Mouse (Mus musculus) MEL (cell line): Measurements from ENCODE around the gene Olfr485. TPM values are rescaled to one million over a fixed set of nuclear protein-coding genes. Genes with fewer than 3 reads are reported as not detected.
"Not testable (repeated sequence)": the region's sequence is repeated elsewhere in the genome, so short reads cannot be mapped to it uniquely, and the experiment has no call there.

Source experiments
- DNase-seq: peaks from one replicate; pipeline ENCODE4 v3.0.0; 2011; ENCODE audit warnings: low read depth, low spot score
- H3K27ac ChIP-seq: 2 replicates; pipeline ENCODE4 v1.5.1; 2012; ENCODE audit warnings: low read depth, mild to moderate bottlenecking, control low read depth, low read length, moderate library complexity; ENCODE audit not compliant: control insufficient read depth
- H3K27me3 ChIP-seq, 2 experiments: fragments of 150-350 bp in 1 of 2; sonication (generic) in 1 of 2; 2 replicates each; pipeline ENCODE4 v1.6.1; 2012; ENCODE audit warnings: low read length in 2 of 2, mild to moderate bottlenecking in 2 of 2, improper control_type of control experiment in 1 of 2, moderate library complexity in 1 of 2; ENCODE audit not compliant: insufficient read depth in 2 of 2, control insufficient read depth in 1 of 2
- H3K36me3 ChIP-seq, 2 experiments: 2 replicates each; pipeline ENCODE4 v1.6.1; 2012 to 2014; ENCODE audit warnings: low read length in 2 of 2, improper control_type of control experiment in 1 of 2, inconsistent platforms in 1 of 2, mild to moderate bottlenecking in 1 of 2; ENCODE audit not compliant: insufficient read depth in 2 of 2, control insufficient read depth in 1 of 2
- H3K4me1 ChIP-seq, 2 experiments: fragments of 150-350 bp in 1 of 2; sonication (generic) in 1 of 2; 2 replicates each; pipeline ENCODE4 v1.6.1; 2012; ENCODE audit warnings: low read length in 2 of 2, improper control_type of control experiment in 1 of 2, mild to moderate bottlenecking in 1 of 2; ENCODE audit not compliant: insufficient read depth in 2 of 2, control insufficient read depth in 1 of 2
- H3K4me3 ChIP-seq, 2 experiments: fragments of 150-350 bp in 1 of 2; sonication (generic) in 1 of 2; 2 replicates each; pipeline ENCODE4 v1.5.1; 2012; ENCODE audit warnings: low read depth in 2 of 2, low read length in 2 of 2, mild to moderate bottlenecking in 2 of 2, moderate library complexity in 2 of 2, control low read depth in 1 of 2, improper control_type of control experiment in 1 of 2; ENCODE audit not compliant: control insufficient read depth in 1 of 2, insufficient read depth in 1 of 2
- H3K79me2 ChIP-seq: 2 replicates; pipeline ENCODE4 v1.6.1; 2012; ENCODE audit warnings: mild to moderate bottlenecking, low read length, moderate library complexity; ENCODE audit not compliant: control insufficient read depth, poor library complexity, insufficient read depth
- H3K9ac ChIP-seq: 2 replicates; pipeline ENCODE4 v1.6.1; 2012; ENCODE audit warnings: low read depth, mild to moderate bottlenecking, control low read depth, low read length, moderate library complexity; ENCODE audit not compliant: control insufficient read depth, poor library complexity, severe bottlenecking
- H3K9me3 ChIP-seq: fragments of 150-350 bp; sonication (generic); replicated peaks from 2 replicates; pipeline ENCODE4 v1.6.1; 2012; ENCODE audit warnings: mild to moderate bottlenecking, low read length, improper control_type of control experiment, moderate library complexity; ENCODE audit not compliant: insufficient read depth
- BHLHE40 ChIP-seq: IDR thresholded peaks from 2 replicates; pipeline ENCODE4 v1.6.1; 2012; ENCODE audit warnings: low read depth, mild to moderate bottlenecking, inconsistent platforms, low read length, improper control_type of control experiment, borderline replicate concordance
- CTCF ChIP-seq, 3 experiments: IDR thresholded peaks in 2 of 3; conservative IDR thresholded peaks in 1 of 3; 2 replicates each; pipeline ENCODE4 v1.5.1; 2011 to 2012; ENCODE audit warnings: low read length in 3 of 3, low read depth in 2 of 3, mild to moderate bottlenecking in 2 of 3, improper control_type of control experiment in 1 of 3, inconsistent platforms in 1 of 3, mixed read lengths in 1 of 3, moderate library complexity in 1 of 3; ENCODE audit not compliant: control insufficient read depth in 1 of 3, insufficient read depth in 1 of 3, poor library complexity in 1 of 3, severe bottlenecking in 1 of 3
- ELF1 ChIP-seq: IDR thresholded peaks from 2 replicates; pipeline ENCODE4 v1.6.1; 2014; ENCODE audit warnings: low read depth, mild to moderate bottlenecking, inconsistent platforms, low read length, improper control_type of control experiment, moderate library complexity
- EP300 ChIP-seq, 2 experiments: IDR thresholded peaks; 2 replicates each; pipeline ENCODE4 v1.6.1; 2011; ENCODE audit warnings: improper control_type of control experiment in 2 of 2, low read length in 2 of 2, low read depth in 1 of 2, mild to moderate bottlenecking in 1 of 2
- HCFC1 ChIP-seq: IDR thresholded peaks from 2 replicates; pipeline ENCODE4 v1.6.1; 2012; ENCODE audit warnings: low read depth, mild to moderate bottlenecking, inconsistent platforms, low read length, improper control_type of control experiment, moderate library complexity
- MAFK ChIP-seq: IDR thresholded peaks from 2 replicates; pipeline ENCODE4 v1.6.1; 2011; ENCODE audit warnings: low read depth, mild to moderate bottlenecking, low read length, improper control_type of control experiment, borderline replicate concordance
- MYC ChIP-seq: IDR thresholded peaks from 2 replicates; pipeline ENCODE4 v1.6.1; 2011; ENCODE audit warnings: low read depth, mild to moderate bottlenecking, low read length, improper control_type of control experiment, moderate library complexity
- NRF1 ChIP-seq: IDR thresholded peaks from 2 replicates; pipeline ENCODE4 v1.6.1; 2014; ENCODE audit warnings: low read depth, mild to moderate bottlenecking, inconsistent platforms, low read length, improper control_type of control experiment, moderate library complexity; ENCODE audit not compliant: poor library complexity, insufficient read depth, severe bottlenecking
- POLR2A ChIP-seq, 2 experiments: IDR thresholded peaks; 2 replicates each; pipeline ENCODE4 v1.6.1; 2011 to 2012; ENCODE audit warnings: low read length in 2 of 2, mild to moderate bottlenecking in 2 of 2, control low read depth in 1 of 2, improper control_type of control experiment in 1 of 2, low read depth in 1 of 2, moderate library complexity in 1 of 2; ENCODE audit not compliant: control insufficient read depth in 1 of 2, insufficient read depth in 1 of 2, poor library complexity in 1 of 2
- POLR2AphosphoS5 ChIP-seq: IDR thresholded peaks from 2 replicates; pipeline ENCODE4 v1.6.1; 2012; ENCODE audit warnings: low read depth, borderline replicate concordance, mild to moderate bottlenecking, inconsistent platforms, low read length, moderate library complexity, mixed read lengths
- RAD21 ChIP-seq: IDR thresholded peaks from 2 replicates; pipeline ENCODE4 v1.6.1; 2011; ENCODE audit warnings: mild to moderate bottlenecking, low read depth, low read length, improper control_type of control experiment
- SIN3A ChIP-seq: IDR thresholded peaks from 2 replicates; pipeline ENCODE4 v1.6.1; 2012; ENCODE audit warnings: low read length, improper control_type of control experiment, inconsistent platforms
- SMC3 ChIP-seq: IDR thresholded peaks from 2 replicates; pipeline ENCODE4 v1.6.1; 2011; ENCODE audit warnings: low read depth, low read length, improper control_type of control experiment
- TBP ChIP-seq: IDR thresholded peaks from 2 replicates; pipeline ENCODE4 v1.8.0; 2011; ENCODE audit warnings: low read depth, low read length, improper control_type of control experiment
- TCF12 ChIP-seq: IDR thresholded peaks from 2 replicates; pipeline ENCODE4 v1.6.1; 2014; ENCODE audit warnings: low read depth, mild to moderate bottlenecking, inconsistent platforms, low read length, improper control_type of control experiment, moderate library complexity
- USF2 ChIP-seq, 2 experiments: IDR thresholded peaks; 2 replicates each; pipeline ENCODE4 v1.6.1; 2011 to 2012; ENCODE audit warnings: improper control_type of control experiment in 2 of 2, low read length in 2 of 2, borderline replicate concordance in 1 of 2, inconsistent platforms in 1 of 2, low read depth in 1 of 2, mild to moderate bottlenecking in 1 of 2; ENCODE audit not compliant: insufficient read depth in 1 of 2
- ZC3H11A ChIP-seq: IDR thresholded peaks from 2 replicates; pipeline ENCODE4 v1.6.1; 2012; ENCODE audit warnings: low read depth, mild to moderate bottlenecking, inconsistent platforms, low read length, improper control_type of control experiment
- polyA plus RNA-seq, 2 experiments: library from polyadenylated mRNA; stranded (reverse) in 1 of 2; unstranded in 1 of 2; fragments of >175 nt in 1 of 2; fragments of >200 nt in 1 of 2; gene quantifications; 2 replicates each; pipeline versions ENCODE4 v1.2.1 to v1.2.4; 2012; ENCODE audit warnings: low replicate concordance in 2 of 2, low read depth in 1 of 2; ENCODE audit not compliant: insufficient read length in 2 of 2, insufficient read depth in 1 of 2, missing spikeins in 1 of 2
- total RNA-seq: library from RNA; depleted of rRNA; stranded (reverse); fragments of 300-350 nt; gene quantifications from 2 replicates; pipeline ENCODE4 v1.2.3, GENCODE M21; 2012; rRNA removed

Olfr485 gene
- not detected in 2 replicates for total RNA-seq
- not detected for polyA plus RNA-seq

DNA sequence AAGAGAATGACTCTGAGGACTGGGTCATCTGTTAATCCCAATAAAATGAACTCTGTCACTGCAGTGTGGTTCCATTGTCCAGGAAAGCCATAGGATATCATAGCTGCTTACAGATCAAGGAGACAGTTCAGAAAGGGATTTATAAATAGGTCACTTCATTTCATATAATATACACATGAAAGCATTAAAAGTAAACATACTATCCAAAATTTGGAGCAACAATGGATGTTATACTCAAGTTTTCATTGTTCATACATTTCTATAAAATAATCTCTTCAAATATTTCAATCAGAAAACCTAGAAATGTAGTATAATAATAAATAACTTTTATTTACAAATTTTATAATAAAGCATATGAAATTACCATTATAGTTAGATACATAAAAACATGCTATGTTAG is at the start of gene Olfr485:
TSS of gene Olfr485 (minus strand) at position 101 of the 400 bp plus-strand sequence.
- H3K27me3 ChIP-seq: no peaks in the 10 kb centered on the region
- DNase-seq: no peak
- H3K79me2 ChIP-seq: no peaks in the 10 kb centered on the region
- H3K9ac ChIP-seq: no peak within 1 kb of the TSS
- H3K27ac ChIP-seq: no peak within 1 kb of the TSS
- no peaks in the 10 kb centered on the region for H3K4me1 ChIP-seq
- no peak within 1 kb of the TSS for H3K4me3 ChIP-seq
- H3K9me3 ChIP-seq: no peaks in the 10 kb centered on the region
- no peaks in the 10 kb centered on the region for H3K36me3 ChIP-seq
- TF ChIP-seq CTCF (IDR thresholded peaks at IDR 0.05 in 2 of 3, conservative IDR thresholded peaks at IDR 0.05 in 1 of 3; ENCODE audit: control insufficient read depth in 1 of 3, insufficient read depth in 1 of 3, low read depth in 2 of 3, low read length in 3 of 3, poor library complexity in 1 of 3, severe bottlenecking in 1 of 3): no peak
- TF ChIP-seq SMC3: no peak
- TF ChIP-seq TBP: no peak
- no peak for TF ChIP-seq BHLHE40
- no peak for TF ChIP-seq HCFC1
- TF ChIP-seq NRF1: no peak
- TF ChIP-seq TCF12: no peak

DNA sequence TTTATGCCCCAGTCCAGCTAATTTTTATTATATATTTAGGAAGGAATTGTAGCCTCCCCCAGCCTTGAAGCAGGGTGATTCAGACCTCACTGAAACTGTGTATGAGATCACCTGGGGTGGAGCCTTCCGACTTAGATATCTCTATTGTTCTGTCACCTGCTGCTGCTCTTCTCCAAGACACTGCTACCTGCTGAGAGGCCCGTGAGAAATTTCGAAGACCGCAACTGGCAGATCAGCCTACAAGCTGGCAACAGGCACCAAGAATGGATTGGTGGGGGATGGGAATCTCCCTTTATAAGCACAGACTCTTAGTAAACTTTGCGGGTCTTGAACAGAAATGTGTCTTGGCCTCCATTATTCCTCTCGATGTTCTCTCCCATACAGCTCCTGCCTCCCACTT is 37.3 kb upstream of the Olfr485 start:
- DNase-seq: no peak
- H3K4me3 ChIP-seq: no peak overlapping the region
- no peaks in the 10 kb centered on the region for H3K9me3 ChIP-seq
- TF ChIP-seq EP300 (IDR thresholded peaks at IDR 0.05; ENCODE audit: low read depth in 1 of 2, low read length in 2 of 2) (no peak), SMC3 (no peak), SIN3A (no peak), ELF1 (no peak), POLR2A (IDR thresholded peaks at IDR 0.05; ENCODE audit: control insufficient read depth in 1 of 2, insufficient read depth in 1 of 2, low read depth in 1 of 2, low read length in 2 of 2, poor library complexity in 1 of 2) (no peak), RAD21 (no peak), ZC3H11A (no peak), BHLHE40 (no peak), HCFC1 (no peak), TCF12 (no peak), MAFK (no peak), MYC (no peak), POLR2AphosphoS5 (no peak), USF2 (IDR thresholded peaks at IDR 0.05; ENCODE audit: borderline replicate concordance in 1 of 2, insufficient read depth in 1 of 2, low read depth in 1 of 2, low read length in 2 of 2) (no peak)
- TF ChIP-seq, all 39 proteins: peak for 0
- H3K9ac ChIP-seq: no peak overlapping the region
- H3K4me1 ChIP-seq: no peaks in the 10 kb centered on the region
- H3K79me2 ChIP-seq: no peaks in the 10 kb centered on the region
- H3K27me3 ChIP-seq: no peaks in the 10 kb centered on the region
- no peaks in the 10 kb centered on the region for H3K36me3 ChIP-seq
- H3K27ac ChIP-seq: no peak overlapping the region

DNA sequence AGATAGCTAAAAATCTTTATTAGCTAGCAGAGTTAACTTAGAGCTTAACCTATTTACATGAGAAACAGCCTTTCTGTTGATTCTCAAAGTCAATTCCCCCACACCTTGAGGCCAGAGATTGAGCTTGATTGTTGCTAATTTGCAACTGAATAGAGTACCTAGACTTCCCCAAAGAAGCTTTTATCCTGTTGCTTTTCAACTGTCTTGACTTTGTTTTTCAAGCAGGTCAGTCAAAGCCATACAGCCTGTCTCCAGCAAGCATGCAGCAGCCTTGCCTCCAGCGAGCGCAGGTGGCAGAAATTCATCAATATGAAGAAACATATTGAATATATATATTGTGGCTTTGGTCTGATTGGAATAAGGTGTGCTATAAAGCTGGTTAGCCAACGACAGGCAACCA is 36.7 kb upstream of the Olfr485 start:
- not testable (repeated sequence) for DNase-seq, H3K9ac ChIP-seq, H3K27ac ChIP-seq, H3K4me3 ChIP-seq, H3K4me1 ChIP-seq, H3K9me3 ChIP-seq, H3K36me3 ChIP-seq, H3K27me3 ChIP-seq, H3K79me2 ChIP-seq

GRCm38 (mm10) chr7:108192714-108193113 is 33.0 kb upstream of the Olfr485 start:
- not testable (repeated sequence) for H3K9me3 ChIP-seq, H3K36me3 ChIP-seq

More at GRCm38 (mm10) chr7:108192714-108193113, 33.0 kb upstream of the Olfr485 start:
- not testable (repeated sequence) for H3K4me3 ChIP-seq, H3K27ac ChIP-seq, H3K27me3 ChIP-seq, H3K79me2 ChIP-seq, H3K9ac ChIP-seq, H3K4me1 ChIP-seq, DNase-seq
